Comparison of ENCODE assay signal across 8 mouse cellular contexts in the genomic region with DNA sequence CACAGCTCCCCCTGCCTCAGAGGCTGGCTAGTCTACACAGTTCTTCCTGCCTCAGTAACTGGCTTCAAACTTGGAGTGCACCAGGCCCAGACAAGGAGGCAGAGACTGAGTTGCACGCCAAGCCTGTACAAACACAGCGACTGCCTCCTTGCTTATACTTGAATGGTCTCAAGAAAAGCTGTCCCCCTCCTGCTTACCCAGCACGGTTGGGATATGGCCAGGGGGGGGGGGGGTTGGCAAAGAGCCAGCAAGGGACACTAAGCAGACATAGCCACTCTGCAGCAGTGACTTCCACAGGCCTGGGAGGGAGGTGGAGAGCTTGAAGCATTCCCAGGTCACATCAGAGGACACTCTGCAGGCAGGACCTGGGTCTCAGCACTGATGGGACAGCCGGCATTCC.
A peak's percentile ranks its signal among the peaks of the same experiment; 100 is the strongest.
DNase-seq lines count a peak whose midpoint lies in the region; ATAC-seq and TF ChIP-seq lines count a peak whose summit lies in the region.

No protein-coding gene starts in this region.

- H3K4me3 ChIP-seq in kidney, postnatal 0 days (replicated peaks; ENCODE audit: low read depth, low read length) = no peak overlapping the region
- H3K4me3 ChIP-seq in embryonic fibroblast, embryonic 13.5 days (ENCODE audit: insufficient read depth, low read length) = no peak overlapping the region
- H3K4me3 ChIP-seq in hindbrain, embryonic 15.5 days = no peak overlapping the region
- no peak overlapping the region for H3K4me3 ChIP-seq in midbrain, embryonic 15.5 days

- peaks cover 7% of the 10 kb centered on the region for H3K4me1 ChIP-seq in kidney, postnatal 0 days (replicated peaks; ENCODE audit: insufficient read depth, low read length)
- H3K4me1 ChIP-seq in embryonic fibroblast, embryonic 13.5 days (ENCODE audit: control insufficient read depth, insufficient read depth, low read length) = peaks cover 13% of the 10 kb centered on the region
- peaks cover 21% of the 10 kb centered on the region for H3K4me1 ChIP-seq in hindbrain, embryonic 15.5 days (replicated peaks)
- 0 out of 2 replicates have a peak, but pooled peaks cover 2% of the 10 kb centered on the region for H3K4me1 ChIP-seq in midbrain, embryonic 15.5 days

- ATAC-seq in kidney, postnatal 0 days (replicated peaks; ENCODE audit: low FRiP score, low read depth) = peak; percentile 54; the same call in 1 of the 2 replicates
- peak; percentile 76 for ATAC-seq in hindbrain, embryonic 15.5 days (ENCODE audit: low FRiP score, low read depth)
- ATAC-seq in midbrain, embryonic 15.5 days (replicated peaks) = peak; percentile 51
- ATAC-seq in CD4-positive, CD25-positive, alpha-beta regulatory T cell, adult 4 months = no peak
- no peak for ATAC-seq in monocyte, adult 5-6 weeks (replicated peaks; ENCODE audit: insufficient number of reproducible peaks, low FRiP score, low TSS enrichment, poor library complexity, severe bottlenecking)

- H3K4me2 ChIP-seq in kidney, postnatal 0 days (ENCODE audit: low read length) = no peak overlapping the region
- no peak overlapping the region for H3K4me2 ChIP-seq in hindbrain, embryonic 15.5 days
- H3K4me2 ChIP-seq in midbrain, embryonic 15.5 days = no peak overlapping the region

- no peak overlapping the region for H3K9ac ChIP-seq in kidney, postnatal 0 days (ENCODE audit: low read depth, low read length)
- H3K9ac ChIP-seq in hindbrain, embryonic 15.5 days = no peak overlapping the region
- H3K9ac ChIP-seq in midbrain, embryonic 15.5 days = no peak overlapping the region

- no peaks in the 10 kb centered on the region for H3K27me3 ChIP-seq in kidney, postnatal 0 days (ENCODE audit: insufficient read depth, low read length)
- no peaks in the 10 kb centered on the region for H3K27me3 ChIP-seq in hindbrain, embryonic 15.5 days
- H3K27me3 ChIP-seq in midbrain, embryonic 15.5 days (replicated peaks) = no peaks in the 10 kb centered on the region

- 10% methylated on average over 4 of the region's 4 CpGs for WGBS in kidney, postnatal 0 days
- 27% methylated on average over 4 of the region's 4 CpGs for WGBS in hindbrain, embryonic 15.5 days
- WGBS in midbrain, embryonic 15.5 days = 19% methylated on average over 4 of the region's 4 CpGs

- TF ChIP-seq POLR2A in embryonic fibroblast, embryonic 13.5 days (IDR thresholded peaks at IDR 0.05; ENCODE audit: low read depth, low read length) = no peak

- H3K9me3 ChIP-seq in kidney, postnatal 0 days (replicated peaks; ENCODE audit: low read length) = no peaks in the 10 kb centered on the region
- H3K9me3 ChIP-seq in hindbrain, embryonic 15.5 days = no peaks in the 10 kb centered on the region
- H3K9me3 ChIP-seq in midbrain, embryonic 15.5 days = no peaks in the 10 kb centered on the region

- no peak for TF ChIP-seq CTCF in kidney, postnatal 0 days (IDR thresholded peaks at IDR 0.05; ENCODE audit: low read depth)
- TF ChIP-seq CTCF in embryonic fibroblast, embryonic 13.5 days (IDR thresholded peaks at IDR 0.05; ENCODE audit: borderline replicate concordance, insufficient read depth, low read length) = no peak

- H3K36me3 ChIP-seq in kidney, postnatal 0 days (ENCODE audit: insufficient read depth, low read length) = no peaks in the 10 kb centered on the region
- no peaks in the 10 kb centered on the region for H3K36me3 ChIP-seq in hindbrain, embryonic 15.5 days
- no peaks in the 10 kb centered on the region for H3K36me3 ChIP-seq in midbrain, embryonic 15.5 days (replicated peaks)

- no peak overlapping the region for H3K27ac ChIP-seq in kidney, postnatal 0 days
- peak overlapping the region; percentile 28 for H3K27ac ChIP-seq in embryonic fibroblast, embryonic 13.5 days (ENCODE audit: insufficient read depth, low read length)
- H3K27ac ChIP-seq in hindbrain, embryonic 15.5 days (replicated peaks) = no peak overlapping the region; the same call in 1 of the 2 replicates
- H3K27ac ChIP-seq in midbrain, embryonic 15.5 days = no peak overlapping the region

- peak; percentile 52 for DNase-seq in kidney, postnatal 0 days (ENCODE audit: low spot score)
- DNase-seq in kidney, postnatal 25 days = no peak
- no peak for DNase-seq in frontal cortex, postnatal 14 days (ENCODE audit: low spot score in 2 of 2)

Comparison
In these comparisons a context has a peak if more than half of its experiments do, and no peak if none do; other contexts are left out.
1. ATAC-seq: peak in kidney, postnatal 0 days (single experiment), hindbrain, embryonic 15.5 days (single experiment) and midbrain, embryonic 15.5 days (single experiment); none in CD4-positive, CD25-positive, alpha-beta regulatory T cell, adult 4 months (single experiment) and monocyte, adult 5-6 weeks (single experiment).